Mouse (Mus musculus) liver, embryonic 11.5 days (tissue): Measurements from ENCODE around the gene Myt1l. TPM values are rescaled to one million over a fixed set of nuclear protein-coding genes. Genes with fewer than 3 reads are reported as not detected.
A peak's percentile ranks its signal among the peaks of the same experiment; 100 is the strongest.

ENCODE experiments used
- ATAC-seq: fragments of 200-750 bp; cut with Nextera tagmentation; replicated peaks from 2 replicates; pipeline ENCODE4 v1.8.0; 2017; ENCODE audit warnings: moderate number of reproducible peaks, mild to moderate bottlenecking, moderate TSS enrichment, moderate library complexity; ENCODE audit not compliant: low FRiP score
- DNase-seq: peaks from one replicate; pipeline ENCODE4 v3.0.0-alpha.2; 2017; ENCODE audit warnings: low spot score
- H3K27ac ChIP-seq: fragments of 300-500 bp; sonication (generic); 2 replicates; pipeline ENCODE4 v1.5.1; 2014; ENCODE audit warnings: mild to moderate bottlenecking, low read depth, low read length, control low read depth
- H3K27me3 ChIP-seq: fragments of 300-500 bp; sonication (generic); replicated peaks from 2 replicates; pipeline ENCODE4 v1.6.1; 2014; ENCODE audit warnings: low read length, mixed read lengths; ENCODE audit not compliant: control insufficient read depth, insufficient read depth
- H3K36me3 ChIP-seq: fragments of 300-500 bp; sonication (generic); 2 replicates; pipeline ENCODE4 v1.6.1; 2014; ENCODE audit warnings: mild to moderate bottlenecking, low read length, moderate library complexity, mixed read lengths; ENCODE audit not compliant: control insufficient read depth, insufficient read depth
- H3K4me1 ChIP-seq: fragments of 300-500 bp; sonication (generic); replicated peaks from 2 replicates; pipeline ENCODE4 v1.6.1; 2014; ENCODE audit warnings: low read length, mixed read lengths; ENCODE audit not compliant: control insufficient read depth, insufficient read depth
- H3K4me2 ChIP-seq: fragments of 300-500 bp; sonication (generic); 2 replicates; pipeline ENCODE4 v1.6.1; 2014; ENCODE audit warnings: mild to moderate bottlenecking, control low read depth, moderate library complexity
- H3K4me3 ChIP-seq: fragments of 300-500 bp; sonication (generic); 2 replicates; pipeline ENCODE4 v1.5.1; 2014; ENCODE audit warnings: low read depth, low read length, control low read depth
- H3K9ac ChIP-seq: fragments of 300-500 bp; sonication (generic); 2 replicates; pipeline ENCODE4 v1.6.1; 2014; ENCODE audit warnings: low read depth, low read length, control low read depth
- H3K9me3 ChIP-seq: fragments of 300-500 bp; sonication (generic); 2 replicates; pipeline ENCODE4 v1.6.1; 2016; ENCODE audit warnings: low read length, inconsistent platforms, mixed read lengths; ENCODE audit not compliant: control insufficient read depth
- WGBS: fragments of 180-500 bp; shearing (Covaris S2); extraction: QIAGEN DNeasy Blood & Tissue Kit; methylation state at CpG from one replicate; pipeline ENCODE4 v1.1.7; 2014; 5-methylcytosine and 5-hydroxymethylcytosine counted together
- polyA plus RNA-seq: library from polyadenylated mRNA; unstranded; fragments of >200 nt; fragmentation: Nextera tagmentation; extraction: Ambion mirVana; gene quantifications from 2 replicates; pipeline ENCODE4 v1.2.1, GENCODE M21; 2014

The Myt1l gene
- polyA plus RNA-seq, 1 experiment from 2014 or later, result 0.44 TPM

DNA sequence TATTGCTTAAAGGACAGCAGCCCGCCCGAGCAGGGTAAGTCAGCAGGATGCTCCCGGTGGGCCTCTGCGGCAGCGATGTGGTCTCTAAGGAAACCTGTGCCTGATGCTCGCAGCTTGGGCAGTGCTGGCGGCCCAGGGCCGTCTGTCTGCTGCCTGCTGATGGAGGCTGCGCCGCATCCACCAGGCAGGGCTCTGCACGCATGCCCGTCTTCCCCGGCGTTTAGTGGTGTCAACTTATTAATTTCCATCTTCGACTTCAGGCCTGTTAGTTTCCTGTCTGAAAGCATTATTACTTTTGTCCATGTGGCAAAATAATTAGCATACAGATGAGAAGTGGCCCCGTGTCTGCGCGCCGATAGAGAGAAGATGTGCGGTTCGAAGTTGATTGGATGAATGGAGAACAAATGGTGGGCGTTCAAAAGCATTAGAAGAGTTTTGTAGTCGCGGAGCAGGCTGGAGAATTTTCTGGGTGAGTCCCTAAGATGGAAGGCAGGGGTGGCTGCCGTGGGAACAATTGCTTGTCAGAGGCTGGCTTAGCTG, 6.6 kb downstream of the Myt1l start:
- Histone ChIP-seq H3K27me3 (peaks cover 33% of the 10 kb centered on the region), H3K4me3 (no peak overlapping the region), H3K9ac (no peak overlapping the region), H3K4me1 (no peaks in the 10 kb centered on the region), H3K27ac (no peak overlapping the region), H3K36me3 (no peaks in the 10 kb centered on the region), H3K9me3 (no peaks in the 10 kb centered on the region), H3K4me2 (peak overlapping the region; percentile 20; the same call in 1 of the 2 replicates)
- ATAC-seq (no peak), DNase-seq (no peak)
- WGBS, result 4% methylated on average over 25 of the region's 25 CpGs

DNA sequence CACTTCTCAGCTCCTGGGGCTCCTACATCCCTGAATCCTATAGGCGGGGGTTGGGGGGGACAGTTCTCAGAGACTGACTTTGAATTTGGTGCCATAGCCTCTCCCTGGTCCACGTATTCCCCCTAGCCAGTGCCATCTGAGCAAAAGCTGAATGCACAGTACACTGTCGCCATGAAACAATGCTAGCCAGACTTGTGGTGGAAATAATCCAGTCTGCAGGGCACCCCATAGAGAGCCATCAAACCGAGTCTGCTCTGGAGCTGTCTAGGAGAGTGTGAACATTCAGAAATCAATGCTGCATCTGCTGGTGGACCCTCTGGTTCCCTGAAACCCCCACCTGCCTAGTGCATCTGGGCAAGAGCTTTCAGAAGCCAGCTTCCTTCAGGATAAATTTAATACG, 9.7 kb downstream of the Myt1l start:
- Histone ChIP-seq H3K27ac (no peak overlapping the region), H3K4me3 (no peak overlapping the region), H3K9ac (no peak overlapping the region), H3K9me3 (no peaks in the 10 kb centered on the region), H3K27me3 (peaks cover 31% of the 10 kb centered on the region), H3K4me2 (no peak overlapping the region), H3K36me3 (no peaks in the 10 kb centered on the region), H3K4me1 (no peaks in the 10 kb centered on the region)
- WGBS, result 62% methylated on average over 5 of the region's 5 CpGs
- DNase-seq (no peak), ATAC-seq (no peak)

DNA sequence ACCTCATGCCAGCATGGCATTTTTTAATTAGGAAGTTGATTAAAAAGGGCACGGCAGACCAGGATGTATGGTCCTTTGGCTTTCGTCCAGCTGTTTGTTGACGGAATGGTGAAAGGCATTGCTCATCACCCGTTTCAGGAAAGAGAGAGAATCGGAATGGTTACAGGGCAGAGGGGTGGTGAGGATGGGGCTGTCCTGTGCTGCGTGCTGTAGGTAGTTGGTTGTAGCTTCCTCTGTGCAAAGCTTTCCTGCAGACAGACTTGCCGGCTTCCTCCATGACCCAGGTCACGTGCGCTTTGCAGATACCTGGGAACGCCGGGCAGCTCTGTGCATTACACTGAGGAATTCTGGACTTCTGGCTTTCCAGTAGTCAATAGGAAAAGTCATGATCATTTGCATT, 10.3 kb downstream of the Myt1l start:
- Histone ChIP-seq H3K36me3 (no peaks in the 10 kb centered on the region), H3K27me3 (peaks cover 25% of the 10 kb centered on the region), H3K4me1 (no peaks in the 10 kb centered on the region), H3K9me3 (no peaks in the 10 kb centered on the region), H3K27ac (no peak overlapping the region), H3K4me2 (no peak overlapping the region), H3K4me3 (no peak overlapping the region), H3K9ac (no peak overlapping the region)
- DNase-seq, result no peak
- no peak for ATAC-seq
- 79% methylated on average over 11 of the region's 11 CpGs for WGBS

DNA sequence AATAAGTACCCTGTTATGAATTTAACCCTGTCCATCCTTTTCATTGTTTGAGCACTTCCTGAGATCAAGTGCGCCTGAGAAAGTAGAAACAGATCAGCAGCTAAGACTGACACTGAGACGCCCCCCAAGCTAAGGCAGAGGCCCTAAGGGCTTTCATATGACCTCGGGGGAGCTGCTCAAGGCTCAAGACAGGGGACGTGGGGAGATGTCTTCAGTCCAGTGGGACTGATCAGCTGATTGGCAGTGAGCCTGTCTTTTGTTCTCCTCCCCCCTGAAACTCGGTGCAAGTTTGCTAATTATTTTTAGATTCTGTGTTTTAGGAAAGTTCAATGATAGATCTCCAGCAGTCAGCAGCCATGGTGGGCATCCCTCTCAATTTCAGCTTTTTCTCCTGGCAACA, 10.9 kb downstream of the Myt1l start:
- WGBS, result 52% methylated on average over 5 of the region's 5 CpGs
- H3K27me3 ChIP-seq, result peaks cover 20% of the 10 kb centered on the region

DNA sequence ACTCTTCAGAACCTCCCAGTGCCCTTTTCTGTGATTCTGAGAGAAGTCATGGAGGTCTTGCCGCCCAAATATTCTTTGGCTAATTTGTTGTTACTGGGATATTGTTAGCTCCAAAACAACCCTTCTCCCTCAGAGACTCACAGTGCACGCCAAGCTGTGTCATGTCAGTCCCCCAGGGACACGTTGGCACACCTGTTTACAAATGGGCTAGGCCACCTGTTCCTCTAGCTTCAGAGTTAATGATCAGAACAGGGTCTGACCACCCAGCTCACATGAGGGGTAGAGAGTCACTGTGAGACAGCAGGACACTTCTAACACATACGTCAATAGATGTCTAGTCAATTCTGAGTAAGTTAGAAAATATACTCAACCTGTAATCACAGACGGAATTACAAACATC, 12.6 kb downstream of the Myt1l start:
- 74% methylated on average over 5 of the region's 5 CpGs for WGBS
- no peak for ATAC-seq

More for the DNA sequence above, 10.9 kb downstream of the Myt1l start:
- ATAC-seq, result no peak
- Histone ChIP-seq H3K4me1 (no peaks in the 10 kb centered on the region), H3K9me3 (no peaks in the 10 kb centered on the region), H3K36me3 (no peaks in the 10 kb centered on the region), H3K27ac (no peak overlapping the region), H3K4me2 (no peak overlapping the region), H3K4me3 (no peak overlapping the region), H3K9ac (no peak overlapping the region)
- no peak for DNase-seq

DNA sequence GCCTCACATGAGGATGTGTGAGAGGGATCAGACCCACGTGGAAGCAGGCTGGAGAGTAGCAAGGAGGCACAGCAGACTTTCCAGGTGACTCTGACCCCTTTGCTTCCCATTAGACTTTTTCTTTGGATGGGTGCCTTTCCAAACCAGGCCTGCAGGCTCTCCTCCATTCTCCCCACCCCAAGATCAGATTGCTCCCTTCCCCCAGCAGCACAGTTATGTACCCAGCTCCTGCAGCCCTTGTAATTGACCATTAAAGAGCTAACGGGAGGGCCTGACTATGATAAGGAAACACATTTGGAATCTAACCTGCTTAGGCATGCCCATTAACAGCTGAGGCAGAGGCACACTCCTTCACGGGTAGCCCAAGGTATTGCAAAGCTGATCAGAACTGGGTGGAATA, 17.9 kb downstream of the Myt1l start:
- no peak for DNase-seq

More for the DNA sequence above, 12.6 kb downstream of the Myt1l start:
- Histone ChIP-seq H3K9me3 (no peaks in the 10 kb centered on the region), H3K9ac (no peak overlapping the region), H3K27ac (no peak overlapping the region), H3K27me3 (peaks cover 5% of the 10 kb centered on the region; the same call in 1 of the 2 replicates), H3K4me1 (no peaks in the 10 kb centered on the region), H3K36me3 (no peaks in the 10 kb centered on the region), H3K4me2 (no peak overlapping the region), H3K4me3 (no peak overlapping the region)
- DNase-seq, result no peak

DNA sequence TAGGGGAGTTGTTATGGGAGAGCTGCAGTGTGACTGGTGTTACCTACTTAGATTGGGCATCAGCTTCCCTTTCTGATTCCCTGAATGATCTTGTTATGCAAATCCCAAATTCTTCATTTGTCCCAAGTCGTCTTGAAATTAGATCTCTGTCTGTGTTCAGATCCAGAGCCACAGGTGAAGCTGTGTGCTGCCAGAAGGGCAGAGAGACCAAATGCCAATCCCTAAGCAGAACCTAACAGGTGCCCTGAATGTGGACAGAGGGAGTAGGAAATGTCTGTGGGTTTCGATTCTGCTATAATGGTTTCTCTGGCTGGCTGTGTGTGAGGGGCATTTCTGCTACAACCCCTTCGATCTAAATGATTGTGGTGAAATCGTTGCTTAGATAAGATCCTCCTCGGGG, 18.9 kb downstream of the Myt1l start:
- Histone ChIP-seq H3K9ac (no peak overlapping the region), H3K4me1 (no peaks in the 10 kb centered on the region), H3K27ac (no peak overlapping the region), H3K9me3 (no peaks in the 10 kb centered on the region), H3K4me2 (no peak overlapping the region), H3K36me3 (no peaks in the 10 kb centered on the region), H3K4me3 (no peak overlapping the region), H3K27me3 (no peaks in the 10 kb centered on the region)
- no peak for DNase-seq
- 65% methylated on average over 5 of the region's 5 CpGs for WGBS
- ATAC-seq, result no peak

More for the DNA sequence above, 17.9 kb downstream of the Myt1l start:
- H3K36me3 ChIP-seq, result no peaks in the 10 kb centered on the region
- no peak overlapping the region for H3K4me3 ChIP-seq
- no peak overlapping the region for H3K9ac ChIP-seq
- 44% methylated on average over 3 of the region's 3 CpGs for WGBS
- H3K9me3 ChIP-seq, result no peaks in the 10 kb centered on the region
- H3K4me2 ChIP-seq, result no peak overlapping the region
- H3K27ac ChIP-seq, result no peak overlapping the region
- no peak for ATAC-seq
- H3K4me1 ChIP-seq, result no peaks in the 10 kb centered on the region
- no peaks in the 10 kb centered on the region for H3K27me3 ChIP-seq

DNA sequence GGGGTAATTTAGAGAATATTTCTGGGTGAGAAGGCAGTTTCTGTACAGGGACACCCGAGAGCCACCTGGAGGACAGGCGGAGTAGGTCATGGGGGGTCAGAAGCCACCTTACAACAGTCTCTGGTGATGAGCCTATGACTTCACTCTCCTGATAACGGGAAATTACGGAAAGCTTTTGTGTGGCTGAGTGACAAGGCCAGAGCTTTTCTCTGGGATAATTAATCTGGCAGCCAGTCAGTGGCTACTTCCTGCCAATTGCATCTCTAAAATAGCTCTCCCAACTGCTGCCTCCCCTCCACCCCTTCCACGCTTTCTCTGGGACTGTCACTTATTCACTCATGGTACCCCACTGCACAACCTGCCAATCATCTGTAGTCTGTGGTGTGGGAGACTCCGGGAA, 19.6 kb downstream of the Myt1l start:
- H3K27me3 ChIP-seq, result no peaks in the 10 kb centered on the region
- DNase-seq, result no peak
- no peak overlapping the region for H3K4me2 ChIP-seq
- H3K27ac ChIP-seq, result no peak overlapping the region
- H3K4me3 ChIP-seq, result no peak overlapping the region
- no peaks in the 10 kb centered on the region for H3K4me1 ChIP-seq
- no peaks in the 10 kb centered on the region for H3K36me3 ChIP-seq
- 53% methylated on average over 6 of the region's 6 CpGs for WGBS
- ATAC-seq, result no peak
- H3K9me3 ChIP-seq, result no peaks in the 10 kb centered on the region
- no peak overlapping the region for H3K9ac ChIP-seq

DNA sequence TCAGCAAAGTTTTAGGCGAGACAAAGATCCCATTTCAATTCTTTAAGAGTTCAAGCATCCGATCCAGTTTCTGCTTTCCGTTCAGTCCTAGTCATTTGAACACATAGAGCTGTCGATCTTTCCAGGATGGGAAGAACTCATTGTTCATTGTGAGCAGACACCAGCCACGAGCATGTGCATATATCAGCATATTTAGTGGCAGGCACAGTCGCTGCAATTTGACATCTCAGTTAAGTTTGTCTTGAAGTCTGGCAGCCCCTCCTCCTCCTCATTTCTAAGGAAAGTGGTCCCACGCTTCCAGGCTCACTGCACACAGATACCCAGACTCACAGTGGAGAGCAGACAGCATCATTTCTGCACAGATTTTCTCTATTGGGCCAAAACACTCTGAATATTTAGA, 25.0 kb downstream of the Myt1l start:
- H3K4me3 ChIP-seq, result no peak overlapping the region
- no peaks in the 10 kb centered on the region for H3K27me3 ChIP-seq
- no peak overlapping the region for H3K9ac ChIP-seq
- no peaks in the 10 kb centered on the region for H3K9me3 ChIP-seq
- H3K4me1 ChIP-seq, result no peaks in the 10 kb centered on the region
- no peak overlapping the region for H3K27ac ChIP-seq
- 71% methylated on average over 7 of the region's 7 CpGs for WGBS
- ATAC-seq (no peak), DNase-seq (no peak)
- no peaks in the 10 kb centered on the region for H3K36me3 ChIP-seq
- H3K4me2 ChIP-seq, result no peak overlapping the region
